9 mouse cellular contexts compared by ENCODE assay signal in genomic region chr1:34139871-34140471, GRCm38 (mm10).
DNase-seq lines count a peak whose midpoint lies in the region; ATAC-seq and TF ChIP-seq lines count a peak whose summit lies in the region.
"Had no signal": no experiment of that assay in that cellular context is flagged by ENCODE, and none has a peak within 500 bp of the region (broad histone marks: within the 10 kb centered on the region; RNA-seq: fewer than 3 reads in every experiment).

No protein-coding gene starts in this region.

- H3K4me3 ChIP-seq in neural tube, embryonic 14.5 days (ENCODE audit: low read depth, low read length) = no peak overlapping the region
- H3K4me3 ChIP-seq in neural tube, embryonic 15.5 days (replicated peaks) = no peak overlapping the region
- no peak overlapping the region for H3K4me3 ChIP-seq in stomach, embryonic 16.5 days (replicated peaks; ENCODE audit: low read length)

- no peak for TF ChIP-seq POLR2A in brain, embryonic 14.5 days (IDR thresholded peaks at IDR 0.05; ENCODE audit: borderline replicate concordance, extremely low read depth, insufficient read depth, insufficient read length, poor library complexity, severe bottlenecking)

- H3K4me1 ChIP-seq in neural tube, embryonic 14.5 days (ENCODE audit: control insufficient read depth, insufficient read depth, low read length) = 0 out of 2 replicates have a peak, but pooled peaks cover 3% of the 10 kb centered on the region
- peaks cover 18% of the 10 kb centered on the region for H3K4me1 ChIP-seq in neural tube, embryonic 15.5 days
- peaks cover 13% of the 10 kb centered on the region; the same call in 1 of the 2 replicates for H3K4me1 ChIP-seq in stomach, embryonic 16.5 days (ENCODE audit: control insufficient read depth, insufficient read depth, low read length)

- DNase-seq in brain, embryonic 14.5 days (ENCODE audit: low read depth) = peak; percentile 53
- peak; percentile 53 for DNase-seq in kidney, postnatal 10 days
- no peak for DNase-seq in yolk sac, embryonic 10.5 days (ENCODE audit: low spot score)
- DNase-seq in right cerebral cortex, postnatal 25 days = no peak
- no peak for DNase-seq in left cerebral cortex, postnatal 10 days (ENCODE audit: extremely low spot score in 1 of 2, low spot score in 2 of 2)
- DNase-seq: thymus, postnatal 25 days had no signal

- H3K9me3 ChIP-seq in neural tube, embryonic 14.5 days (ENCODE audit: control insufficient read depth, low read length) = no peaks in the 10 kb centered on the region
- H3K9me3 ChIP-seq in neural tube, embryonic 15.5 days (replicated peaks) = no peaks in the 10 kb centered on the region
- no peaks in the 10 kb centered on the region for H3K9me3 ChIP-seq in stomach, embryonic 16.5 days (replicated peaks; ENCODE audit: control insufficient read depth, low read length)

- WGBS in neural tube, embryonic 14.5 days = 71% methylated on average over 6 of the region's 6 CpGs
- 64% methylated on average over 6 of the region's 6 CpGs for WGBS in neural tube, embryonic 15.5 days
- whole genome bisulfite sequencing in stomach, embryonic 16.5 days = 60% methylated on average over 6 of the region's 6 CpGs

- intact Hi-C loops in left cerebral cortex, postnatal 10 days (cut with DNase I) = no loop called here

- H3K36me3 ChIP-seq in neural tube, embryonic 14.5 days (ENCODE audit: control insufficient read depth, insufficient read depth, low read length) = no peaks in the 10 kb centered on the region
- H3K36me3 ChIP-seq in neural tube, embryonic 15.5 days = peaks cover 5% of the 10 kb centered on the region
- H3K36me3 ChIP-seq in stomach, embryonic 16.5 days (ENCODE audit: control insufficient read depth, insufficient read depth, low read length) = no peaks in the 10 kb centered on the region

- H3K27ac ChIP-seq in neural tube, embryonic 14.5 days (ENCODE audit: low read depth, low read length) = no peak overlapping the region
- no peak overlapping the region for H3K27ac ChIP-seq in neural tube, embryonic 15.5 days (replicated peaks)
- peak overlapping the region; percentile 87 for H3K27ac ChIP-seq in stomach, embryonic 16.5 days (ENCODE audit: low read length)

- H3K9ac ChIP-seq in neural tube, embryonic 14.5 days (replicated peaks; ENCODE audit: low read depth, low read length) = no peak overlapping the region
- no peak overlapping the region for H3K9ac ChIP-seq in neural tube, embryonic 15.5 days (replicated peaks)
- H3K9ac ChIP-seq in stomach, embryonic 16.5 days (ENCODE audit: low read length) = no peak overlapping the region

- no peak overlapping the region for H3K4me2 ChIP-seq in neural tube, embryonic 14.5 days (ENCODE audit: low read depth, low read length)
- no peak overlapping the region for H3K4me2 ChIP-seq in neural tube, embryonic 15.5 days
- peak overlapping the region; percentile 33 for H3K4me2 ChIP-seq in stomach, embryonic 16.5 days (ENCODE audit: low read depth, low read length)

- no peak for TF ChIP-seq CTCF in brain, embryonic 14.5 days (IDR thresholded peaks at IDR 0.05; ENCODE audit: borderline replicate concordance, extremely low read depth, insufficient read depth, insufficient read length)

- ATAC-seq in neural tube, embryonic 14.5 days (ENCODE audit: low read depth) = peak; percentile 66; the same call in 1 of the 2 replicates
- no peak for ATAC-seq in neural tube, embryonic 15.5 days (ENCODE audit: low FRiP score)
- ATAC-seq in stomach, embryonic 16.5 days (ENCODE audit: insufficient read depth, low FRiP score) = peak; percentile 89

- H3K27me3 ChIP-seq in neural tube, embryonic 14.5 days (ENCODE audit: control insufficient read depth, insufficient read depth, low read length) = no peaks in the 10 kb centered on the region
- no peaks in the 10 kb centered on the region for H3K27me3 ChIP-seq in neural tube, embryonic 15.5 days (replicated peaks)
- H3K27me3 ChIP-seq in stomach, embryonic 16.5 days (ENCODE audit: control insufficient read depth, insufficient read depth, low read length) = no peaks in the 10 kb centered on the region

Comparison
In these comparisons a context has a peak if more than half of its experiments do, and no peak if none do; other contexts are left out.
1. DNase-seq: peak in brain, embryonic 14.5 days (single experiment) and kidney, postnatal 10 days (single experiment); none in yolk sac, embryonic 10.5 days (single experiment), right cerebral cortex, postnatal 25 days (single experiment) and left cerebral cortex, postnatal 10 days (0 of 2).